Mouse (Mus musculus) forebrain, embryonic 14.5 days (tissue): ENCODE results near the gene Tigd4. TPM values are rescaled to one million over a fixed set of nuclear protein-coding genes. Genes with fewer than 3 reads are reported as not detected.

Source experiments
- ATAC-seq: fragments of 200-750 bp; cut with Nextera tagmentation; 2 replicates; pipeline ENCODE4 v1.8.0; 2017; ENCODE audit warnings: mild to moderate bottlenecking, moderate library complexity
- DNase-seq: peaks from one replicate; pipeline ENCODE4 v3.0.0-alpha.2; 2015; ENCODE audit warnings: low spot score
- H3K27ac ChIP-seq: fragments of 300-500 bp; sonication (generic); 2 replicates; pipeline ENCODE4 v1.5.1; 2014; ENCODE audit warnings: low read depth, mild to moderate bottlenecking, control low read depth, low read length, moderate library complexity
- H3K27me3 ChIP-seq: fragments of 300-500 bp; sonication (generic); replicated peaks from 2 replicates; pipeline ENCODE4 v1.6.1; 2014; ENCODE audit warnings: low read length, control low read depth, mixed read lengths; ENCODE audit not compliant: control insufficient read depth, insufficient read depth
- H3K36me3 ChIP-seq: fragments of 300-500 bp; sonication (generic); 2 replicates; pipeline ENCODE4 v1.6.1; 2014; ENCODE audit warnings: low read length, control low read depth; ENCODE audit not compliant: control insufficient read depth, insufficient read depth
- H3K4me1 ChIP-seq: fragments of 300-500 bp; sonication (generic); 2 replicates; pipeline ENCODE4 v1.6.1; 2014; ENCODE audit warnings: antibody characterized with exemption, low read length, control low read depth; ENCODE audit not compliant: control insufficient read depth, insufficient read depth
- H3K4me2 ChIP-seq: fragments of 300-500 bp; sonication (generic); 2 replicates; pipeline ENCODE4 v1.6.1; 2014; ENCODE audit warnings: mild to moderate bottlenecking, control low read depth, low read length
- H3K4me3 ChIP-seq: fragments of 300-500 bp; sonication (generic); 2 replicates; pipeline ENCODE4 v1.5.1; 2014; ENCODE audit warnings: low read depth, low read length, control low read depth
- H3K9ac ChIP-seq: fragments of 300-500 bp; sonication (generic); 2 replicates; pipeline ENCODE4 v1.6.1; 2014; ENCODE audit warnings: mild to moderate bottlenecking, low read length, control low read depth, moderate library complexity
- H3K9me3 ChIP-seq: fragments of 300-500 bp; sonication (generic); replicated peaks from 2 replicates; pipeline ENCODE4 v1.6.1; 2016; ENCODE audit warnings: low read length, control low read depth, mixed read lengths; ENCODE audit not compliant: control insufficient read depth
- WGBS: fragments of 180-500 bp; shearing (Covaris S2); extraction: QIAGEN DNeasy Blood & Tissue Kit; methylation state at CpG from one replicate; pipeline ENCODE4 v1.1.7; 2014; 5-methylcytosine and 5-hydroxymethylcytosine counted together
- polyA plus RNA-seq: library from polyadenylated mRNA; unstranded; fragments of >200 nt; fragmentation: Nextera tagmentation; extraction: Ambion mirVana; gene quantifications from 2 replicates; pipeline ENCODE4 v1.2.1, GENCODE M21; 2014

Gene Tigd4
- polyA plus RNA-seq, 1 experiment from 2014 or later, result not detected

GRCm38 (mm10) chr3:84619725-84620124 is 26.4 kb downstream of the Tigd4 start:
- no peaks in the 10 kb centered on the region for H3K36me3 ChIP-seq
- no peak overlapping the region for H3K4me2 ChIP-seq
- H3K4me1 ChIP-seq, result no peaks in the 10 kb centered on the region
- H3K9me3 ChIP-seq, result no peaks in the 10 kb centered on the region
- no peak overlapping the region for H3K4me3 ChIP-seq
- H3K9ac ChIP-seq, result no peak overlapping the region
- H3K27me3 ChIP-seq, result no peaks in the 10 kb centered on the region
- no peak for DNase-seq
- WGBS, result 92% methylated on average over 6 of the region's 6 CpGs
- no peak for ATAC-seq
- H3K27ac ChIP-seq, result no peak overlapping the region

- H3K4me2 ChIP-seq, result no peak overlapping the region
- 67% methylated on average over 3 of the region's 3 CpGs for WGBS
- H3K4me1 ChIP-seq, result no peaks in the 10 kb centered on the region
- no peak overlapping the region for H3K4me3 ChIP-seq
- no peak overlapping the region for H3K9ac ChIP-seq
- no peak for ATAC-seq
- H3K27ac ChIP-seq, result no peak overlapping the region
- DNase-seq, result no peak
- no peaks in the 10 kb centered on the region for H3K36me3 ChIP-seq
- no peaks in the 10 kb centered on the region for H3K27me3 ChIP-seq
- H3K9me3 ChIP-seq, result no peaks in the 10 kb centered on the region
Observed at GRCm38 (mm10) chr3:84622026-84622425, 28.7 kb downstream of the Tigd4 start.

GRCm38 (mm10) chr3:84631586-84631985 is 38.2 kb downstream of the Tigd4 start:
- no peaks in the 10 kb centered on the region for H3K4me1 ChIP-seq
- ATAC-seq, result no peak
- no peaks in the 10 kb centered on the region for H3K9me3 ChIP-seq
- DNase-seq, result no peak
- no peak overlapping the region for H3K27ac ChIP-seq
- 93% methylated on average over 9 of the region's 9 CpGs for WGBS
- H3K27me3 ChIP-seq, result no peaks in the 10 kb centered on the region
- no peaks in the 10 kb centered on the region for H3K36me3 ChIP-seq
- no peak overlapping the region for H3K4me3 ChIP-seq
- H3K4me2 ChIP-seq, result no peak overlapping the region
- no peak overlapping the region for H3K9ac ChIP-seq

DNA sequence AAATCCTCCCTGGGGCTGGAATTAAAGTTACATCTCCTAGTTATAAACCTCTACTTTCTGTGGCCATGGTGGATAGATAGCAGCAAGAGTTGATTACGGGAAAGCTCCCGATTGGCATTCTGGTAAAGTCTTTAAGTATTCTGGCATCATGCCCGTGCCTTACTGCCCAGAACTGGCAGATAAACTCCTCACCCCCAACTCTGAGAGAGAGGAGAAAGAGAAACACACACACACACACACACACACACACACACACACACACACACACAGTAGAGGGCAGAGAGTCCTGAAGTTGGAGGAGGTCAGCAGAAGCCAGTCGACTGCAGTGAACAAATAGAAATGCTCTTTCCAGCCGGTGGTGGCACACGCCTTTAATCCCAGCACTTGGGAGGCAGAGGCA is 43.7 kb downstream of the Tigd4 start:
- DNase-seq, result no peak
- H3K9ac ChIP-seq, result no peak overlapping the region
- no peak overlapping the region for H3K4me2 ChIP-seq
- no peaks in the 10 kb centered on the region for H3K27me3 ChIP-seq
- H3K27ac ChIP-seq, result no peak overlapping the region
- no peak for ATAC-seq
- WGBS, result 85% methylated on average over 6 of the region's 6 CpGs
- H3K36me3 ChIP-seq, result no peaks in the 10 kb centered on the region
- no peaks in the 10 kb centered on the region for H3K4me1 ChIP-seq
- no peak overlapping the region for H3K4me3 ChIP-seq
- no peaks in the 10 kb centered on the region for H3K9me3 ChIP-seq

- H3K4me1 ChIP-seq, result no peaks in the 10 kb centered on the region
- ATAC-seq, result no peak
Observed at GRCm38 (mm10) chr3:84637890-84638578, 44.7 kb downstream of the Tigd4 start.

DNA sequence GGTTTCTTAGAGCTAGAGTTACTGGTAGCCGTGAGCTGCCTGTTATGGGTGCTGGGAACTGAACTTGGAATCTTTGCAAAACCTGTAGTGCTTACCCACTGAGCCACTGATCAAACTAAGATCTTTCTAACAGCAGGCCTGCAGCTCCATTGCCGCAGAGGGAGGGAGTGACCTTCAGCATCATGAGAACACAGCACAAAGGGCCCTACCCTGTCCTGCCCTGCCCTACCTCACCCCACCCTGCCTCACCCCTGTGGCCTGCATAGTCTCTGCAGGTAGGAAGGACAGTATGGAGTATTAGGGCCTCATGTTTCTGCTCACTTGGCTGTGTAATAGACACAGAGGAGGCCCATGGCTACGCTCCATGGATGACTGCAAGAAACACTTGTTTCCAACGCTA is 45.5 kb downstream of the Tigd4 start:
- no peak overlapping the region for H3K9ac ChIP-seq
- H3K36me3 ChIP-seq, result no peaks in the 10 kb centered on the region
- H3K27ac ChIP-seq, result no peak overlapping the region
- DNase-seq (no peak), ATAC-seq (no peak)
- H3K27me3 ChIP-seq, result no peaks in the 10 kb centered on the region
- H3K4me2 ChIP-seq, result no peak overlapping the region
- H3K4me3 ChIP-seq, result no peak overlapping the region
- WGBS, result 82% methylated on average over 4 of the region's 4 CpGs
- H3K4me1 ChIP-seq, result no peaks in the 10 kb centered on the region
- H3K9me3 ChIP-seq, result no peaks in the 10 kb centered on the region

More at GRCm38 (mm10) chr3:84637890-84638578, 44.7 kb downstream of the Tigd4 start:
- Histone ChIP-seq H3K4me3 (no peak overlapping the region), H3K4me2 (no peak overlapping the region), H3K36me3 (no peaks in the 10 kb centered on the region), H3K9ac (no peak overlapping the region), H3K27me3 (no peaks in the 10 kb centered on the region), H3K9me3 (no peaks in the 10 kb centered on the region), H3K27ac (no peak overlapping the region)
- no peak for DNase-seq
- 70% methylated on average over 12 of the region's 12 CpGs for WGBS

DNA sequence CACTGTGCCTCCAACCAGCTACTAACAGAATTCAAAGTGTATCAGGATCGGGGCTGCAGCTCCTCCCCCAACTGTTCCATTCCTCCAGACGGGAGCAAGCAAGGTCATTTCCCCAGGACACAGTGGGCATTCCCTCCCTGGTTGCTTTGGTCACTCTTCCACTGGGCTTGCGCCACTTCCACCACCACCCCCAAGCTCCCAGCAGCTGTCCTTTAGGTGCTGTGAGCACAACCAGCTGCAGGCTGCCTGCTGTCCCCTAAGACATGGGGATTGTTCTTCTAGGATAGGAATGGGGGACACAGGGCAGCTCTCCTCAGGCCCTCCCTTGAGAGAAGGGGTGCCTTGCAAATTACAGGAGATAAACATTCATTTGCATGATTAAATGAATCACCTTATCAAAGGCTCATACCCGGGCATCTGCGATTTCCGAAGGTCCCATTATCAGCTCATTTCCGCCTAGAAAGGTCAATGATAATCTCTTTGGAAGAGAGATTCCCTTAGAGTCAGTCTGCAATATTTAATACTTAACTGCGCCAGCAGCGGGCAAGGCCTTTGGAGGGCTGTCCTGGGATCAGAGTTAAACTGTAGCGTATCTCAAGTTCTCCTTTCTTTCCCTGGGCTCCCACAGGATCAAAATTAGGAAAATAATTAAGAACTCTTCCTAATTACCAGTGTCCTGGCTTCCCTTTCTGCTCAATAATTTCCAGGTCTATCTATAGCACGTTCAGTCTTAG is 46.6 kb downstream of the Tigd4 start:
- WGBS, result 46% methylated on average over 11 of the region's 11 CpGs
- no peak for ATAC-seq
- H3K4me2 ChIP-seq, result no peak overlapping the region

GRCm38 (mm10) chr3:84640536-84640935 is 47.2 kb downstream of the Tigd4 start:
- ATAC-seq (no peak), DNase-seq (no peak)
- H3K9ac ChIP-seq, result no peak overlapping the region
- no peaks in the 10 kb centered on the region for H3K27me3 ChIP-seq
- H3K4me3 ChIP-seq, result no peak overlapping the region
- H3K9me3 ChIP-seq, result no peaks in the 10 kb centered on the region
- H3K4me2 ChIP-seq, result no peak overlapping the region
- H3K27ac ChIP-seq, result no peak overlapping the region
- H3K4me1 ChIP-seq, result no peaks in the 10 kb centered on the region
- H3K36me3 ChIP-seq, result no peaks in the 10 kb centered on the region
- WGBS, result 55% methylated on average over 6 of the region's 6 CpGs

More for the DNA sequence above, 46.6 kb downstream of the Tigd4 start:
- Histone ChIP-seq H3K4me3 (no peak overlapping the region), H3K27me3 (no peaks in the 10 kb centered on the region), H3K9ac (no peak overlapping the region), H3K27ac (no peak overlapping the region), H3K4me1 (no peaks in the 10 kb centered on the region), H3K9me3 (no peaks in the 10 kb centered on the region), H3K36me3 (no peaks in the 10 kb centered on the region)
- DNase-seq, result no peak

GRCm38 (mm10) chr3:84641391-84641790 is 48.0 kb downstream of the Tigd4 start:
- Histone ChIP-seq H3K9me3 (no peaks in the 10 kb centered on the region), H3K9ac (no peak overlapping the region), H3K4me1 (no peaks in the 10 kb centered on the region), H3K4me3 (no peak overlapping the region), H3K36me3 (no peaks in the 10 kb centered on the region), H3K27me3 (no peaks in the 10 kb centered on the region), H3K4me2 (no peak overlapping the region), H3K27ac (no peak overlapping the region)
- 86% methylated on average over 2 of the region's 2 CpGs for WGBS
- DNase-seq, result no peak
- ATAC-seq, result no peak
